Mouse (Mus musculus) liver, embryonic 14.5 days (tissue): ENCODE data around the gene Eme2. TPM values are rescaled to one million over a fixed set of nuclear protein-coding genes. Genes with fewer than 3 reads are reported as not detected.
"Not testable (repeated sequence)": the region's sequence is repeated elsewhere in the genome, so short reads cannot be mapped to it uniquely, and the experiment has no call there.

Experiments used
- ATAC-seq: fragments of 200-750 bp; cut with Nextera tagmentation; 2 replicates; pipeline ENCODE4 v1.8.0; 2017; ENCODE audit warnings: moderate number of reproducible peaks, mild to moderate bottlenecking, moderate library complexity; ENCODE audit not compliant: insufficient read depth
- DNase-seq, 3 experiments: peaks; one replicate each; pipeline ENCODE4 v3.0.0-alpha.2; 2012 to 2013; ENCODE audit warnings: low read depth in 3 of 3, low spot score in 3 of 3
- H3K27ac ChIP-seq: fragments of 300-500 bp; sonication (generic); 2 replicates; pipeline ENCODE4 v1.5.1; 2014; ENCODE audit warnings: moderate library complexity, mild to moderate bottlenecking, control low read depth, inconsistent platforms
- H3K27me3 ChIP-seq: fragments of 300-500 bp; sonication (generic); 2 replicates; pipeline ENCODE4 v1.6.1; 2014; ENCODE audit warnings: mild to moderate bottlenecking, low read length, moderate library complexity; ENCODE audit not compliant: control insufficient read depth, insufficient read depth
- H3K36me3 ChIP-seq: fragments of 300-500 bp; sonication (generic); replicated peaks from 2 replicates; pipeline ENCODE4 v1.6.1; 2014; ENCODE audit warnings: low read depth; ENCODE audit not compliant: control insufficient read depth, insufficient read depth
- H3K4me1 ChIP-seq, 2 experiments: fragments of 200-500 bp in 1 of 2; fragments of 300-500 bp in 1 of 2; sonication (generic) in 1 of 2; replicated peaks; 2 replicates each; pipeline ENCODE4 v1.6.1; 2012 to 2014; ENCODE audit warnings: antibody characterized with exemption in 1 of 2, inconsistent platforms in 1 of 2, low read length in 1 of 2; ENCODE audit not compliant: control insufficient read depth in 2 of 2, insufficient read depth in 2 of 2
- H3K4me2 ChIP-seq: fragments of 300-500 bp; sonication (generic); 2 replicates; pipeline ENCODE4 v1.6.1; 2014; ENCODE audit warnings: low read depth, mild to moderate bottlenecking, control low read depth, moderate library complexity
- H3K4me3 ChIP-seq, 2 experiments: fragments of 200-500 bp in 1 of 2; fragments of 300-500 bp in 1 of 2; sonication (generic) in 1 of 2; 2 replicates each; pipeline ENCODE4 v1.5.1; 2012 to 2014; ENCODE audit warnings: low read depth in 2 of 2, low read length in 2 of 2, mild to moderate bottlenecking in 2 of 2, control low read depth in 1 of 2, inconsistent platforms in 1 of 2, moderate library complexity in 1 of 2; ENCODE audit not compliant: insufficient read depth in 1 of 2
- H3K9ac ChIP-seq: fragments of 300-500 bp; sonication (generic); replicated peaks from 2 replicates; pipeline ENCODE4 v1.6.1; 2014; ENCODE audit warnings: mild to moderate bottlenecking, control low read depth, moderate library complexity
- H3K9me3 ChIP-seq: fragments of 300-500 bp; sonication (generic); 2 replicates; pipeline ENCODE4 v1.6.1; 2016; ENCODE audit warnings: low read length, mixed read lengths; ENCODE audit not compliant: control insufficient read depth
- CTCF ChIP-seq: IDR thresholded peaks from 2 replicates; pipeline ENCODE4 v1.5.1; 2016; ENCODE audit warnings: antibody characterized with exemption, low read depth, control low read depth
- EP300 ChIP-seq: IDR thresholded peaks from 2 replicates; pipeline ENCODE4 v1.6.1; 2016; ENCODE audit warnings: antibody characterized with exemption, low read depth
- WGBS: fragments of 180-500 bp; shearing (Covaris S2); extraction: QIAGEN DNeasy Blood & Tissue Kit; methylation state at CpG from one replicate; pipeline ENCODE4 v1.1.7; 2014; ENCODE audit not compliant: insufficient replicate concordance; 5-methylcytosine and 5-hydroxymethylcytosine counted together
- polyA plus RNA-seq, 2 experiments: library from polyadenylated mRNA; depleted of rRNA in 1 of 2; stranded (reverse) in 1 of 2; unstranded in 1 of 2; fragments of >200 nt; fragmentation: Nextera tagmentation in 1 of 2; extraction: Ambion mirVana in 1 of 2; gene quantifications; 2 replicates each; pipeline versions ENCODE4 v1.2.1 to v1.2.3; 2012 to 2014

Eme2 gene
- polyA plus RNA-seq (2012; rRNA removed) (7.6 and 9.4 TPM in 2 replicates), polyA plus RNA-seq (2014; fragmentation: Nextera tagmentation; extraction: Ambion mirVana) (7.4 and 8.5 TPM in 2 replicates)

- WGBS: under 1% methylated on average over 58 of the region's 62 CpGs
- DNase-seq (peak; percentile 72 to 78 (median 75)), ATAC-seq (peak; percentile 58)
- Histone ChIP-seq H3K27me3 (no peaks in the 10 kb centered on the region), H3K4me2 (peak within 1 kb of the TSS; percentile 97), H3K9ac (peak within 1 kb of the TSS; percentile 87), H3K27ac (peak within 1 kb of the TSS; percentile 55), H3K4me3 (peak within 1 kb of the TSS; percentile 83 to 99), H3K36me3 (peaks cover 54% of the 10 kb centered on the region), H3K4me1 (peaks cover 13 to 16% of the 10 kb centered on the region in 2 experiments; a peak in 3 of 4 replicates), H3K9me3 (no peaks in the 10 kb centered on the region)
- TF ChIP-seq CTCF (no peak), EP300 (no peak)
Measured at GRCm38 (mm10) chr17:24894995-24895547, at the start of gene Eme2, which contains the start of gene Mrps34. Gene Eme2 (minus strand): TSS chr17:24895087. Gene Mrps34 (plus strand): TSS chr17:24895116.

GRCm38 (mm10) chr17:24943589-24943988 lies 48.7 kb upstream of the Eme2 start:
- not testable (repeated sequence) for H3K27ac ChIP-seq, ATAC-seq, H3K4me3 ChIP-seq, H3K4me1 ChIP-seq, H3K27me3 ChIP-seq, DNase-seq, H3K9ac ChIP-seq, H3K4me2 ChIP-seq, H3K9me3 ChIP-seq
- H3K36me3 ChIP-seq: peaks cover 27% of the 10 kb centered on the region
- WGBS: 78% methylated on average over 1 of the region's 1 CpGs

- no peak overlapping the region for H3K4me2 ChIP-seq
- no peak overlapping the region for H3K4me3 ChIP-seq
- DNase-seq: no peak
- no peaks in the 10 kb centered on the region for H3K9me3 ChIP-seq
- no peaks in the 10 kb centered on the region for H3K27me3 ChIP-seq
- H3K4me1 ChIP-seq: no peaks in the 10 kb centered on the region
- H3K27ac ChIP-seq: no peak overlapping the region
- H3K36me3 ChIP-seq: peaks cover 21% of the 10 kb centered on the region
- TF ChIP-seq CTCF: no peak
- TF ChIP-seq EP300: no peak
- no peak overlapping the region for H3K9ac ChIP-seq
- ATAC-seq: no peak
- 84% methylated on average over 7 of the region's 7 CpGs for WGBS
Measured at GRCm38 (mm10) chr17:24943036-24943435, 48.1 kb upstream of the Eme2 start.

GRCm38 (mm10) chr17:24942453-24942852 lies 47.6 kb upstream of the Eme2 start:
- not testable (repeated sequence) for H3K9ac ChIP-seq, H3K27me3 ChIP-seq, H3K4me3 ChIP-seq, H3K4me1 ChIP-seq, H3K9me3 ChIP-seq, DNase-seq, H3K27ac ChIP-seq, H3K4me2 ChIP-seq
- TF ChIP-seq CTCF: peak; percentile 83
- ATAC-seq: 0 out of 2 replicates have a peak, but pooled peaks have one; percentile 48
- 14% methylated on average over 2 of the region's 2 CpGs for WGBS
- peaks cover 17% of the 10 kb centered on the region for H3K36me3 ChIP-seq

GRCm38 (mm10) chr17:24937266-24937665 lies 42.4 kb upstream of the Eme2 start:
- Histone ChIP-seq H3K27ac (peak overlapping the region; percentile 79), H3K9ac (peak overlapping the region; percentile 96), H3K4me2 (peak overlapping the region; percentile 95), H3K9me3 (no peaks in the 10 kb centered on the region), H3K4me1 (peaks cover 24 to 25% of the 10 kb centered on the region in 2 experiments), H3K36me3 (peaks cover 7% of the 10 kb centered on the region), H3K4me3 (peak overlapping the region; percentile 68 to 97), H3K27me3 (no peaks in the 10 kb centered on the region)
- DNase-seq (no peak), ATAC-seq (no peak)
- no peak for TF ChIP-seq EP300
- TF ChIP-seq CTCF: peak; percentile 34; the same call in 1 of the 2 replicates
- 42% methylated on average over 6 of the region's 6 CpGs for WGBS
